In the genomic region with DNA sequence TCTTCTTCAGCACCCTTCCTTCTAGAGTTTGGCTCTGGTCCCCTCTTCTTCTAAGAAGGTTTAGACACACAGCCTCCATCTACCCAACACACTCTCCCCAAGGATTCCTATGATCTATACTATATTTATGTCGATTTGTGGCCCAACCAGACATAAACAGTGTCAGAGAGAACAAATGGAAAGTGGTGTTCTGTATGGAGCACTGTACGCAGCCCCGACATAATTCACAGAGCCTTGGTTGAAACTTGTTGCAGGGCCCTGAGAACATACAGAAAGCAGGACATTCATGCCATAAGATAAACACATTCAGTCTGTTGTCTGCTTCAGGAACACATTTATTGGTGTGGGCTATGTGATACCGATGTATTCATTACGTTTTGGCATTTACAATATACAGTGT, we compare ENCODE assay signal across 19 mouse cellular contexts.
"Had no signal": no experiment of that assay in that cellular context is flagged by ENCODE, and none has a peak within 500 bp of the region (broad histone marks: within the 10 kb centered on the region; RNA-seq: fewer than 3 reads in every experiment).

No protein-coding gene starts in this region.

- H3K36me3 ChIP-seq: kidney, embryonic 15.5 days; liver, embryonic 13.5 days; midbrain, embryonic 10.5 days; midbrain, embryonic 13.5 days; neural tube, embryonic 13.5 days had no signal

- H3K27ac ChIP-seq: kidney, embryonic 15.5 days; left cerebral cortex, adult 2 months; liver, embryonic 13.5 days; midbrain, embryonic 10.5 days; neural tube, embryonic 13.5 days; stomach, postnatal 0 days had no signal

- H3K27me3 ChIP-seq: kidney, embryonic 15.5 days; liver, embryonic 13.5 days; megakaryocyte, embryonic 14.5 days; midbrain, embryonic 13.5 days; neural tube, embryonic 13.5 days had no signal

- DNase-seq: kidney, postnatal 10 days; kidney, postnatal 36 days; layer of hippocampus, postnatal 36 days; liver, embryonic 13.5 days; lung, adult 2 months; lung, postnatal 36 days; thymus, adult 2 months; thymus, postnatal 14 days; thymus, postnatal 4 days had no signal

- ATAC-seq: lung, postnatal 0 days; midbrain, embryonic 13.5 days; midbrain, embryonic 16.5 days had no signal

- H3K4me3 ChIP-seq: kidney, embryonic 15.5 days; left cerebral cortex, adult 2 months; liver, embryonic 13.5 days; megakaryocyte, embryonic 14.5 days; midbrain, embryonic 10.5 days; midbrain, embryonic 13.5 days; myocyte; neural tube, embryonic 13.5 days had no signal

- H3K4me1 ChIP-seq: liver, embryonic 13.5 days; megakaryocyte, embryonic 14.5 days had no signal

- H3K4me2 ChIP-seq: kidney, embryonic 15.5 days; liver, embryonic 13.5 days; midbrain, embryonic 13.5 days; neural tube, embryonic 13.5 days had no signal

- H3K9ac ChIP-seq: kidney, embryonic 15.5 days; liver, embryonic 13.5 days; midbrain, embryonic 13.5 days; neural tube, embryonic 13.5 days had no signal

- H3K9me3 ChIP-seq: kidney, embryonic 15.5 days; liver, embryonic 13.5 days; midbrain, embryonic 10.5 days; midbrain, embryonic 13.5 days; neural tube, embryonic 13.5 days had no signal
